ENCODE assay signal across 21 mouse cellular contexts in the genomic region with DNA sequence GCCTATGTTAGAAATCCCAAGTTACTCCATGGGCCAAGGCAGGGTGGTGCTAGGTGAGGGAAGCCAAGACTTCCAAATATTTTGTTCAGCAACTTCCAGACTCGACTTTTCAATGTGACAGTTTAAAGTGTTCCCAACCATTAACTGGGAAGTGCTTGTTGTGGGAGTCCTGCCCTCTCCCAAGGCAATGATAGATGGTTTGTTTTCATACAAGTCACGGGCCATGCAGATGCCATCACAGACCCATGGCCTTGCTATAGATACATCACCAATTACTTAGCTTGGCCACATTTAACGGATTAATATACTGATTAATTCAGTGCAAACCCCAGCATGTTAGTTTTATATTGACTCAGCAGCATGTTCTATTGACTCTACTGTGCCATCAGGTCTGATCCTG.
DNase-seq lines count a peak whose midpoint lies in the region; ATAC-seq and TF ChIP-seq lines count a peak whose summit lies in the region.
"Had no signal": no experiment of that assay in that cellular context is flagged by ENCODE, and none has a peak within 500 bp of the region (broad histone marks: within the 10 kb centered on the region; RNA-seq: fewer than 3 reads in every experiment).

No protein-coding gene starts in this region.

- WGBS in kidney, embryonic 14.5 days: 21% methylated on average over 3 of the region's 3 CpGs
- 33% methylated on average over 3 of the region's 3 CpGs for WGBS in kidney, embryonic 16.5 days
- WGBS in kidney, embryonic 15.5 days: 26% methylated on average over 3 of the region's 3 CpGs
- 27% methylated on average over 3 of the region's 3 CpGs for WGBS in kidney, postnatal 0 days

- no peaks in the 10 kb centered on the region for H3K27me3 ChIP-seq in kidney, embryonic 14.5 days (ENCODE audit: control insufficient read depth, insufficient read depth, low read length)
- H3K27me3 ChIP-seq in kidney, embryonic 16.5 days (ENCODE audit: insufficient read depth, low read length): no peaks in the 10 kb centered on the region
- H3K27me3 ChIP-seq in kidney, embryonic 15.5 days: no peaks in the 10 kb centered on the region
- no peaks in the 10 kb centered on the region for H3K27me3 ChIP-seq in kidney, postnatal 0 days (ENCODE audit: insufficient read depth, low read length)
- H3K27me3 ChIP-seq: CH12.LX had no signal

- H3K9ac ChIP-seq in kidney, embryonic 14.5 days (ENCODE audit: low read depth, low read length): no peak overlapping the region
- H3K9ac ChIP-seq in kidney, embryonic 16.5 days (replicated peaks; ENCODE audit: low read length): no peak overlapping the region
- no peak overlapping the region for H3K9ac ChIP-seq in kidney, embryonic 15.5 days
- no peak overlapping the region for H3K9ac ChIP-seq in kidney, postnatal 0 days (ENCODE audit: low read depth, low read length)

- no peak for DNase-seq in kidney, adult 11 months
- peak; percentile 36 for DNase-seq in kidney, postnatal 0 days (ENCODE audit: low spot score)
- DNase-seq in kidney, postnatal 25 days: no peak
- DNase-seq: adrenal gland, adult 2 months; adrenal gland, adult 8-10 months; adrenal gland, postnatal 10 days; adrenal gland, postnatal 14 days; adrenal gland, postnatal 25 days; adrenal gland, postnatal 36 days; B cell, adult 2 months; cerebellum, adult 11 months; cerebellum, adult 11-12 months; cerebellum, adult 18-20 months had no signal

- no peak overlapping the region for H3K4me3 ChIP-seq in kidney, embryonic 14.5 days (ENCODE audit: low read length)
- no peak overlapping the region for H3K4me3 ChIP-seq in kidney, embryonic 16.5 days (ENCODE audit: low read length)
- H3K4me3 ChIP-seq in kidney, embryonic 15.5 days (replicated peaks): no peak overlapping the region
- H3K4me3 ChIP-seq in kidney, postnatal 0 days (replicated peaks; ENCODE audit: low read depth, low read length): no peak overlapping the region

- H3K27ac ChIP-seq in kidney, embryonic 14.5 days (ENCODE audit: low read depth, low read length): no peak overlapping the region
- no peak overlapping the region for H3K27ac ChIP-seq in kidney, embryonic 16.5 days (ENCODE audit: low read length)
- no peak overlapping the region for H3K27ac ChIP-seq in kidney, embryonic 15.5 days
- H3K27ac ChIP-seq in kidney, postnatal 0 days: no peak overlapping the region

- 0 out of 2 replicates have a peak, but pooled peaks cover 6% of the 10 kb centered on the region for H3K4me1 ChIP-seq in kidney, embryonic 14.5 days (ENCODE audit: control insufficient read depth, insufficient read depth, low read length)
- H3K4me1 ChIP-seq in kidney, embryonic 16.5 days (ENCODE audit: insufficient read depth, low read length): peaks cover 4% of the 10 kb centered on the region; the same call in 1 of the 2 replicates
- no peaks in the 10 kb centered on the region for H3K4me1 ChIP-seq in kidney, embryonic 15.5 days
- 0 out of 2 replicates have a peak, but pooled peaks cover 6% of the 10 kb centered on the region for H3K4me1 ChIP-seq in kidney, postnatal 0 days (replicated peaks; ENCODE audit: insufficient read depth, low read length)

- H3K9me3 ChIP-seq in kidney, embryonic 14.5 days (ENCODE audit: control insufficient read depth, low read length): no peaks in the 10 kb centered on the region
- no peaks in the 10 kb centered on the region for H3K9me3 ChIP-seq in kidney, embryonic 16.5 days (ENCODE audit: low read length)
- H3K9me3 ChIP-seq in kidney, embryonic 15.5 days (replicated peaks): no peaks in the 10 kb centered on the region
- H3K9me3 ChIP-seq in kidney, postnatal 0 days (replicated peaks; ENCODE audit: low read length): no peaks in the 10 kb centered on the region

- H3K4me2 ChIP-seq in kidney, embryonic 14.5 days (replicated peaks; ENCODE audit: low read depth, low read length): no peak overlapping the region
- H3K4me2 ChIP-seq in kidney, embryonic 16.5 days (replicated peaks; ENCODE audit: low read depth, low read length): no peak overlapping the region
- H3K4me2 ChIP-seq in kidney, embryonic 15.5 days: no peak overlapping the region
- H3K4me2 ChIP-seq in kidney, postnatal 0 days (ENCODE audit: low read length): no peak overlapping the region

- peak; percentile 63; the same call in 1 of the 2 replicates for ATAC-seq in kidney, embryonic 14.5 days (ENCODE audit: low FRiP score, low TSS enrichment)
- peak; percentile 54; the same call in 1 of the 2 replicates for ATAC-seq in kidney, embryonic 16.5 days (ENCODE audit: low FRiP score, low TSS enrichment)
- no peak for ATAC-seq in kidney, embryonic 15.5 days (replicated peaks; ENCODE audit: low FRiP score)
- ATAC-seq in kidney, postnatal 0 days (replicated peaks; ENCODE audit: low FRiP score, low read depth): 0 out of 2 replicates have a peak, but pooled peaks have one; percentile 40
- ATAC-seq: activated CD4-positive, CD25-positive, alpha-beta regulatory T cell, adult 4 months; CD4-positive, CD25-positive, alpha-beta regulatory T cell, adult 4 months; Patski had no signal

- TF ChIP-seq CTCF in kidney, postnatal 0 days (IDR thresholded peaks at IDR 0.05; ENCODE audit: low read depth): no peak

- H3K36me3 ChIP-seq in kidney, embryonic 14.5 days (ENCODE audit: control insufficient read depth, insufficient read depth, low read length): no peaks in the 10 kb centered on the region
- H3K36me3 ChIP-seq in kidney, embryonic 16.5 days (ENCODE audit: insufficient read depth, low read length): no peaks in the 10 kb centered on the region
- no peaks in the 10 kb centered on the region for H3K36me3 ChIP-seq in kidney, embryonic 15.5 days
- H3K36me3 ChIP-seq in kidney, postnatal 0 days (ENCODE audit: insufficient read depth, low read length): no peaks in the 10 kb centered on the region
- H3K36me3 ChIP-seq: G1E had no signal
